Mouse (Mus musculus) bone marrow macrophage, adult 2 months (primary cell): ENCODE measurements around the gene Aunip.

ENCODE experiments used
- CTCF ChIP-seq: IDR thresholded peaks from 2 replicates; pipeline ENCODE4 v1.5.1; 2012; ENCODE audit warnings: low read depth, mild to moderate bottlenecking, low read length, moderate library complexity
- POLR2A ChIP-seq: IDR thresholded peaks from 2 replicates; pipeline ENCODE4 v1.6.1; 2012; ENCODE audit warnings: mild to moderate bottlenecking, low read depth, low read length, borderline replicate concordance

DNA sequence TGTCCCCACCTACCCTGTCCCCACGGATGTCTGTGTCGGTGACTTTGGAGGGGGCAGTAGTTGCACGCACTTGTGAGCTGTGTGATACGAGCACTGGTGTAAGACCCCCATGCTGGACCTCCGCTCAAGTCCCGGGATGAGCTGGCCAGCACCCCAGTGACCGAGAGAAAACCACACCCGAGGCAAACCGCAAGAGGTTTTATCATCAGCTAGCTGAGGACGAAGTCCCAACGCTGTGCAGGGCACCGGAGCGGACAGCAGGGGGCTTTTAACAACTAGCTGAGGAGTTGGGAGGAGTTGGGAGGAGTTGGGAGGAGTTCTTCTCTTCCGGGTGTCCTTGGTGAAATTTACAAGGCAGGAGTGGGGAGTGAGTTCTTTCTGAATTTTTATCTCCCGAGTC is 2.0 kb downstream of the Aunip start:
- TF ChIP-seq POLR2A (no peak), CTCF (no peak)
